Mouse (Mus musculus) C2C12 (cell line): ENCODE results near the gene Lingo4. TPM values are rescaled to one million over a fixed set of nuclear protein-coding genes. Genes with fewer than 3 reads are reported as not detected.

Source experiments
- H3K27me3 ChIP-seq: one replicate; pipeline ENCODE4 v1.6.1; 2011; ENCODE audit not compliant: control insufficient read depth, insufficient read depth, insufficient read length
- H3K36me3 ChIP-seq: one replicate; pipeline ENCODE4 v1.6.1; 2011; ENCODE audit not compliant: control insufficient read depth, insufficient read depth
- H3K4me3 ChIP-seq: one replicate; pipeline ENCODE4 v1.5.1; 2011; ENCODE audit warnings: mild to moderate bottlenecking, control low read depth; ENCODE audit not compliant: poor library complexity, insufficient read depth, severe bottlenecking
- H3K79me2 ChIP-seq: one replicate; pipeline ENCODE4 v1.6.1; 2011; ENCODE audit not compliant: control insufficient read depth, insufficient read depth
- H3K79me3 ChIP-seq: one replicate; pipeline ENCODE4 v1.6.1; 2011; ENCODE audit warnings: low read depth, control low read depth
- H3ac ChIP-seq: one replicate; pipeline ENCODE3; 2011; ENCODE audit warnings: low read depth; ENCODE audit not compliant: control insufficient read depth, insufficient read length
- CEBPB ChIP-seq: IDR thresholded peaks from one replicate; pipeline ENCODE4 v1.6.1; 2011; ENCODE audit warnings: low read depth, mild to moderate bottlenecking, control low read depth, moderate library complexity
- CTCF ChIP-seq: IDR thresholded peaks from one replicate; pipeline ENCODE4 v1.5.1; 2011; ENCODE audit not compliant: control insufficient read depth, insufficient read depth, insufficient read length
- FOSL1 ChIP-seq: IDR thresholded peaks from one replicate; pipeline ENCODE4 v1.8.0; 2011; ENCODE audit warnings: mild to moderate bottlenecking, low read length; ENCODE audit not compliant: poor library complexity, insufficient read depth, severe bottlenecking
- MAX ChIP-seq: IDR thresholded peaks from one replicate; pipeline ENCODE4 v1.6.1; 2011; ENCODE audit warnings: mild to moderate bottlenecking, control low read depth
- MYOD1 ChIP-seq: IDR thresholded peaks from one replicate; pipeline ENCODE4 v1.6.1; 2011; ENCODE audit warnings: low read depth; ENCODE audit not compliant: control insufficient read depth, insufficient read length
- MYOG ChIP-seq: IDR thresholded peaks from one replicate; pipeline ENCODE4 v1.6.1; 2011; ENCODE audit not compliant: control insufficient read depth, insufficient read length; ENCODE audit errors: extremely low read depth
- USF1 ChIP-seq: IDR thresholded peaks from one replicate; pipeline ENCODE4 v1.6.1; 2011; ENCODE audit warnings: low read depth, mild to moderate bottlenecking, control low read depth, moderate library complexity
- polyA plus RNA-seq: library from polyadenylated mRNA; unstranded; fragments of >200 nt; fragmentation: generic; extraction: Trizol; gene quantifications from one replicate; pipeline ENCODE4 v1.2.1, GENCODE M21; 2012; ENCODE audit warnings: missing spikeins

Gene Lingo4
- polyA plus RNA-seq, 1 experiment: 0.01 TPM

DNA sequence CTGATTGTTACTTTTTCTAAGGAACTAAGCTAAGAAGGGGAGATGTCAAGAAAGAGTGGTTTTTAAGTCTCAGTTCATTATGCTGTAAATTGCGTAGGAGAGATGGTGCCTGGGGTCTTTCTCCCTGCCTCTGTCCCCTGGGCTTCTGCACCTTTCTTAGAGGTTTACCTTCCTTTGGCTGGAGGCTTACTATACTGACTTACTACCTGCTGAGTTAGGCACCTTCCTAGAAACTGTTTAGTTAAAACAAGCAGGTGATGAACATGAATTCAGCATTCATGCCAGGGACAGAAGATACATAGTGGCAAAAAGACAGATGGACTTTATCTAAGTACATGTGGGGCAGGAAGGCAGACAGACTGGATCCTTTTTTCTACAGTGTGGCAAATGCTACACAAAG, 2.0 kb upstream of the Lingo4 start:
- Histone ChIP-seq H3K79me2 (no peaks in the 10 kb centered on the region), H3K4me3 (no peak overlapping the region), H3K79me3 (no peaks in the 10 kb centered on the region), H3K36me3 (no peaks in the 10 kb centered on the region), H3ac (no peak overlapping the region), H3K27me3 (peaks cover 37% of the 10 kb centered on the region)
- TF ChIP-seq CTCF (no peak), FOSL1 (no peak), MYOD1 (no peak), MYOG (no peak), USF1 (no peak), CEBPB (no peak), MAX (no peak)

DNA sequence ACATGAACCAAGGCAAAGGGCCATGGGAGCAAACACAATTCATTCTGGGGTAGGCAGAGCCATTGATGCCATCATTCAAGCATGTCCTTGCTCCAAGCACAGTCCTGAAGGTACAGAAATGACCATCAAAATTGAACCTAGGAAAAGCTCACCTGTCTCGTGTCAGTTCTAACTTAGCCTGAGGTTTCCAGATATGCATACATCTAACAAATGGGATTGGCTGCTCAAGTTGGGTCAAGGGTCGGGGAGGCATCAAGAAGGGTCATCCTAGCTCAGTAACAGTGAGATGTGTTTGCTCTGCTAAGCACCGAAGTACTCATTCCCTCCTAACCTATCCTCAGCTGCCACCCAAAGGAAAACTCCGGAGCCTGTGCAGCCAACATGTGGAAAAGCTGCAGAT, 1.5 kb upstream of the Lingo4 start:
- H3K79me3 ChIP-seq: no peaks in the 10 kb centered on the region
- no peak for TF ChIP-seq CEBPB
- no peak for TF ChIP-seq CTCF
- no peak for TF ChIP-seq MYOG
- TF ChIP-seq MAX: no peak
- no peak for TF ChIP-seq USF1
- no peak for TF ChIP-seq FOSL1
- no peak for TF ChIP-seq MYOD1
- H3K4me3 ChIP-seq: no peak overlapping the region
- peaks cover 40% of the 10 kb centered on the region for H3K27me3 ChIP-seq
- H3K79me2 ChIP-seq: no peaks in the 10 kb centered on the region
- no peak overlapping the region for H3ac ChIP-seq
- no peaks in the 10 kb centered on the region for H3K36me3 ChIP-seq

DNA sequence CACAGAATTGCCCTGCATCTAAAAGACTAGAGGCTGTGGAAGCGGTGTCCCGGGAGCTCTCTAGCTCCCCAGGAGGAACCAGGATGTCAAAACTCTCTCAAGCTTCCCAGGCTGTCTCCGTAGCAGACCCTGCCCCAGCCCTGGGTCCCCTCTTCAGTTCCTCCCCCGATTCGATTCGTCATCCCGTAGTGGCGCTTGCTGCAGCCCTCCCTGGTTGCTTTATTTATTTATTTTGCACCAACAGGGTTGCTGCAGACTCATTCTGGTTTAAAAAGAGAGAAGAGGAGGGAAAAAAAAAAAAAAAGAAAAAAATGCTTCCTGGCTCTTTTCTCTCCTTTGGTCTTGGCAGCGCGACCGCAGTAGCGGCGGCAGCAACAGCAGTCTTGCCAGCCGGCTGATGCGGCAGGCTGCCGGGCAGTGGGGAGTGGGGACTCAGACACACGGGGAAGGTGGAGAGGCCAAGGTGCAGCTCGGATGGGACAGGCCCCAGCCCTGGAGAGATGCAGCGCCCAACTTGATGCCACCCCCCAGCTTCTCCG, 695 bp downstream of the Lingo4 start:
- TF ChIP-seq CEBPB: no peak
- no peak for TF ChIP-seq MAX
- no peak for TF ChIP-seq USF1
- TF ChIP-seq MYOD1: no peak
- TF ChIP-seq FOSL1: no peak
- TF ChIP-seq CTCF: no peak
- no peak for TF ChIP-seq MYOG
- H3K4me3 ChIP-seq: no peak overlapping the region

DNA sequence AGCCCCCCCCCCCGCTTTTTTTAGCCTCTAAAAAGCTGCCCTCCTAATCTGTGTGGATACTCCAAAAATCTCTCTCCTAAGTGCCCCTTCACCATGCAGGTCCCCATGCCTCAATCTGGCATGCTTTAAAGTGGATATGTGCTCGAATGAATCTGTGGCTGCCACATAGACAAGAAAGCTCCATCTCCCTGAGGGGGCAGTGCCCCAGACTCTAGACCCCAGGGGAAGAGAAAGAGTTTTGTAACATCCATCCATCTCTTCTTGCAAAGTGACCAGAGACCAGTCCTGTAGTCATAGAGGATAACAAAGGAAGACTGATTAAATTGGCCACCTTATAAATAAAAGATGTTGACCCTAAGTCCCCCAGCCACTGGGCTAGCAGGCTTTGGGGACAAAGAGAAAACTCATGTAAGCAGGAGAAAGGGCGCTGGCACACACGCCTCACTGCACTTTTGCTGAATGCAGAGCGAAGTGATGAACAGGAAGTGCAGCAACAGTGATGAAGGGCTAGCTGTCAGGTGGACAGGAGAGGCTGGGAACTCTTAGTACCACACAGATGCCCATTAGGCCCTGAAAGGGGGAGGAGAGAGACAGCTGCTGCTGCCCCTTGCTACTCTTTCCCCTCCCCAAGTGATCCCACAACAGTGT, 1.5 kb downstream of the Lingo4 start:
- no peak overlapping the region for H3K4me3 ChIP-seq
- no peak for TF ChIP-seq CTCF
- no peak for TF ChIP-seq USF1
- no peak overlapping the region for H3ac ChIP-seq
- H3K27me3 ChIP-seq: peaks cover 41% of the 10 kb centered on the region
- H3K79me2 ChIP-seq: no peaks in the 10 kb centered on the region
- H3K36me3 ChIP-seq: no peaks in the 10 kb centered on the region
- no peaks in the 10 kb centered on the region for H3K79me3 ChIP-seq

More for the DNA sequence above, 695 bp downstream of the Lingo4 start:
- no peaks in the 10 kb centered on the region for H3K36me3 ChIP-seq
- no peaks in the 10 kb centered on the region for H3K79me3 ChIP-seq
- H3K27me3 ChIP-seq: peaks cover 41% of the 10 kb centered on the region
- no peak overlapping the region for H3ac ChIP-seq
- no peaks in the 10 kb centered on the region for H3K79me2 ChIP-seq

DNA sequence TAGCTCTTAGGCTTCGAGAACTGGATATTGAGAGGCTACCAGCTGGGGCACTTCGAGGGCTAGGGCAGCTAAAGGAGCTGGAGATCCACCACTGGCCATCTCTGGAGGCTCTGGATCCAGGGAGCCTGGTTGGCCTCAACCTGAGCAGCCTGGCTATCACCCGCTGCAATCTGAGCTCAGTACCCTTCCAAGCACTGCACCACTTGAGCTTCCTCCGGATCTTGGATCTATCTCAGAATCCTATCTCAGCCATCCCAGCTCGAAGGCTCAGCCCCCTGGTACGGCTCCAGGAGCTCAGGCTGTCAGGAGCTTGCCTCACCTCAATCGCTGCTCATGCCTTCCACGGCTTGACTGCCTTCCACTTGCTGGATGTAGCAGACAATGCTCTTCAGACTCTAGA, 4.1 kb downstream of the Lingo4 start:
- TF ChIP-seq MYOD1 (no peak), CEBPB (no peak), FOSL1 (no peak), MYOG (no peak), CTCF (no peak), MAX (no peak), USF1 (no peak)
- H3K79me3 ChIP-seq: no peaks in the 10 kb centered on the region
- no peak overlapping the region for H3K4me3 ChIP-seq
- H3K27me3 ChIP-seq: peaks cover 31% of the 10 kb centered on the region
- no peaks in the 10 kb centered on the region for H3K36me3 ChIP-seq
- H3ac ChIP-seq: no peak overlapping the region
- H3K79me2 ChIP-seq: no peaks in the 10 kb centered on the region

DNA sequence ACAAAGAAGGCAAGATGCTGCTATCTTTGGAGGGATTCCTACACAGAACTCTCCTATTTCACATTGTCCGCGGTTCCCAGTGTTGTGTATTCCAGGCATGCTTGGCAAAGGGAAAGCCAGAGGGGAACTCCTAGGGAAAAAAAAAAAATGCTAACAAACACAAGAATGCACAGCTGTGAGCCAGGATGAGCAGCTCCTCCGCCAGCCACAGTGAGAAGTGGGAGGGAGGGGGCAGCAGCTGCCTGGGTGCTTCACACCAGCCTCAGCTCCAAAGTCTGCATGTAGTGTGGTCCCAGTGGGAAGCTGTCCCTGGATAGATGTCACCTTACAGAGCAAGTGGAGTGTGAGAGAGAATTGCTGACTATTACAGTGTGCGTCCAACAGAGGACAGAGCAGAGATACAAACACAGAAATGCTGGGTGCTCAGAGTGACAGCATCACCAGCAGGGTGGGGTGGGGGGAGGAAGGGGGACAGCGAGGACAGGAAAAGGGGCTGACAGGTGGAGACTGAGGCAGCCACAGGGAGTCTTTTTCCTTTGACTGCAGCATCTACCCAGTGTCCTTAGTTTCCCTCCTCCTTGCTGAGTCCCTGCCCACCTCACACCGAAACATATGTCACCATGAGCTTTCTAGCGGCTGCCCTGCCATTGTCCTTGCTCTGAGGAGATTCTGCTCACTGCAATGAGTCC, 6.2 kb downstream of the Lingo4 start:
- no peaks in the 10 kb centered on the region for H3K79me3 ChIP-seq
- TF ChIP-seq MYOD1 (no peak), MYOG (no peak), USF1 (no peak), CEBPB (no peak), MAX (no peak), FOSL1 (no peak), CTCF (no peak)
- peak overlapping the region; percentile 13 for H3ac ChIP-seq
- H3K27me3 ChIP-seq: peaks cover 19% of the 10 kb centered on the region
- H3K36me3 ChIP-seq: no peaks in the 10 kb centered on the region
- no peak overlapping the region for H3K4me3 ChIP-seq
- H3K79me2 ChIP-seq: no peaks in the 10 kb centered on the region
